Mouse (Mus musculus) thymus, adult 2 months (tissue): ENCODE results near the gene Pla2g4a.

Experiments
- CTCF ChIP-seq: fragments of 200-500 bp; IDR thresholded peaks from 2 replicates; pipeline ENCODE4 v1.5.1; 2012; ENCODE audit warnings: mild to moderate bottlenecking, control low read depth, low read length, moderate library complexity, borderline replicate concordance; ENCODE audit not compliant: control insufficient read depth, poor library complexity, insufficient read depth; ENCODE audit errors: extremely low read depth
- POLR2A ChIP-seq: fragments of 200-500 bp; IDR thresholded peaks from 2 replicates; pipeline ENCODE4 v1.6.1; 2012; ENCODE audit warnings: mild to moderate bottlenecking, low read length, control low read depth, moderate library complexity; ENCODE audit not compliant: control insufficient read depth, poor library complexity, insufficient read depth; ENCODE audit errors: extremely low read depth

DNA sequence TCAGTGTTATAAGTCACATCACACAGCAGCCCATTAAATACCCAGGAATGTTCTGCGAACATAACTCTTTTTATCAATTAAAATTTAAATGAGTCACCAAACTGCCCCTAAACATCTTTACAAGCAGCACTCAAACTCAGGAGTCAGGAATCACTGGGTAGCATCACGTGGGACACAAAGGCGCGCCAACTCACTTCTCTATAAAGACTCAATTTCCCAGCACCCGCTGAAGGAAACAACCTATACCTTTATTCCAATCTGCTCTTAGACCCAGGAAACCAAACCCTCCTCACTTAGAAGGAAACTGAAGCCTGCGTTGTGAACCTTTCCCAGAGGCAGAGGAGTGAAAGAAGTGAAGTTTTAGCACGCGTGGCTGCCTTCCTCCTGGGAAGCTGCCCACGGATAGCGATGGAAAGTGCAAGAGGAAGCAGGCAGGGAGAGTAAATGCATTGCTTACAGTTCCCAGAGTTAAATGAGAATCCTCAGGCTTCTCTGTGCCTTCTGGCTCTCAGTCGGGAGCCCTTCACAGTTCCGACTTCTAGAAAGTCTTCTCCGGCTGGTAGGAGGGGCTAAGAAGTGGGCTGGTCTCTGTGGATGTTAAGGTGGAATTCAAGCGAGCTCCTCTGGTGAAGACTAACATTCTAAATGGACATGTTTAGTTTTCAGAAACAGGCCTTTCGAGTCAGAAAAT, at the start of gene Pla2g4a:
- TF ChIP-seq CTCF (no peak), POLR2A (no peak)
